25 mouse cellular contexts compared by ENCODE assay signal in genomic region chr10:75878836-75879235, GRCm38 (mm10). TPM values are rescaled to one million over a fixed set of nuclear protein-coding genes. Genes with fewer than 3 reads are reported as not detected.
DNase-seq lines count a peak whose midpoint lies in the region; ATAC-seq and TF ChIP-seq lines count a peak whose summit lies in the region.
"Had no signal": no experiment of that assay in that cellular context is flagged by ENCODE, and none has a peak within 500 bp of the region (broad histone marks: within the 10 kb centered on the region; RNA-seq: fewer than 3 reads in every experiment).

No protein-coding gene starts in this region.

- H3K4me2 ChIP-seq in kidney, embryonic 14.5 days (replicated peaks; ENCODE audit: low read depth, low read length) = no peak overlapping the region
- H3K4me2 ChIP-seq: embryonic facial prominence, embryonic 12.5 days; forebrain, embryonic 12.5 days; heart, embryonic 11.5 days; heart, embryonic 15.5 days; hindbrain, embryonic 13.5 days had no signal

- H3K36me3 ChIP-seq in kidney, adult 2 months (ENCODE audit: control insufficient read depth, insufficient read depth, low read length) = no peaks in the 10 kb centered on the region
- H3K36me3 ChIP-seq in kidney, embryonic 14.5 days (ENCODE audit: control insufficient read depth, insufficient read depth, low read length) = no peaks in the 10 kb centered on the region
- H3K36me3 ChIP-seq: embryonic facial prominence, embryonic 12.5 days; forebrain, embryonic 12.5 days; G1E; heart, embryonic 15.5 days; hindbrain, embryonic 13.5 days had no signal

- peak; percentile 87 for DNase-seq in kidney, adult 2 months
- peak; percentile 30 for DNase-seq in lung, postnatal 36 days
- DNase-seq in lung, postnatal 25 days (ENCODE audit: low spot score) = no peak
- peak; percentile 82 for DNase-seq in kidney, adult 9 months
- peak; percentile 84 to 87 for DNase-seq in kidney, postnatal 36 days
- DNase-seq in left cerebral cortex, postnatal 4 days = no peak
- no peak for DNase-seq in layer of hippocampus, postnatal 10 days (ENCODE audit: low spot score in 2 of 2)
- DNase-seq: adrenal gland, postnatal 36 days; cerebellum, adult 11 months; cerebellum, adult 8-10 months; cerebellum, postnatal 14 days; embryo, embryonic 11 days; gastrocnemius, postnatal 10 days; heart, adult 2 months; heart, postnatal 14 days had no signal

- H3K4me3 ChIP-seq in kidney, adult 2 months (ENCODE audit: insufficient read depth, low read depth, low read length) = no peak overlapping the region
- H3K4me3 ChIP-seq in kidney, embryonic 14.5 days (ENCODE audit: low read length) = no peak overlapping the region
- H3K4me3 ChIP-seq: embryonic facial prominence, embryonic 12.5 days; forebrain, embryonic 12.5 days; heart, adult 2 months; heart, embryonic 15.5 days; hindbrain, embryonic 13.5 days had no signal

- no peak for ATAC-seq in kidney, embryonic 14.5 days (ENCODE audit: low FRiP score, low TSS enrichment)
- ATAC-seq: activated CD4-positive, CD25-positive, alpha-beta regulatory T cell, adult 4 months; forebrain, embryonic 16.5 days had no signal

- TF ChIP-seq CTCF in kidney, adult 2 months (conservative IDR thresholded peaks at IDR 0.05; ENCODE audit: insufficient read depth, insufficient read length, low read depth, low read length) = no peak

- peaks cover 14% of the 10 kb centered on the region for H3K4me1 ChIP-seq in kidney, adult 2 months (ENCODE audit: control insufficient read depth, insufficient read depth, low read length)
- H3K4me1 ChIP-seq in kidney, embryonic 14.5 days (ENCODE audit: control insufficient read depth, insufficient read depth, low read length) = peaks cover 5% of the 10 kb centered on the region; the same call in 1 of the 2 replicates

- H3K9ac ChIP-seq in kidney, embryonic 14.5 days (ENCODE audit: low read depth, low read length) = no peak overlapping the region
- H3K9ac ChIP-seq: embryonic facial prominence, embryonic 12.5 days; forebrain, embryonic 12.5 days; heart, embryonic 15.5 days; hindbrain, embryonic 13.5 days had no signal

- WGBS in kidney, adult 2 months = 68% methylated on average over 3 of the region's 3 CpGs
- 86% methylated on average over 3 of the region's 3 CpGs for WGBS in kidney, embryonic 14.5 days

- intact Hi-C loops in left cerebral cortex, postnatal 4 days (cut with DNase I) = no loop called here

- no peak overlapping the region for H3K27ac ChIP-seq in kidney, adult 2 months (ENCODE audit: insufficient read depth, low read depth, low read length)
- H3K27ac ChIP-seq in kidney, embryonic 14.5 days (ENCODE audit: low read depth, low read length) = no peak overlapping the region
- H3K27ac ChIP-seq: embryonic facial prominence, embryonic 12.5 days; forebrain, embryonic 12.5 days; heart, adult 2 months; heart, embryonic 15.5 days; hindbrain, embryonic 13.5 days had no signal

- no peaks in the 10 kb centered on the region for H3K27me3 ChIP-seq in kidney, adult 2 months (replicated peaks; ENCODE audit: control insufficient read depth, insufficient read depth, low read length)
- H3K27me3 ChIP-seq in kidney, embryonic 14.5 days (ENCODE audit: control insufficient read depth, insufficient read depth, low read length) = no peaks in the 10 kb centered on the region
- H3K27me3 ChIP-seq: embryonic facial prominence, embryonic 12.5 days; forebrain, embryonic 12.5 days; heart, embryonic 15.5 days; hindbrain, embryonic 13.5 days had no signal

- no peaks in the 10 kb centered on the region for H3K9me3 ChIP-seq in kidney, embryonic 14.5 days (ENCODE audit: control insufficient read depth, low read length)
- H3K9me3 ChIP-seq: embryonic facial prominence, embryonic 12.5 days; forebrain, embryonic 12.5 days; G1E; heart, embryonic 15.5 days; hindbrain, embryonic 13.5 days had no signal

- no peak for TF ChIP-seq POLR2A in kidney, adult 2 months (IDR thresholded peaks at IDR 0.05; ENCODE audit: low read depth, low read length)

RNA-seq across cellular contexts. Expression of gene Derl3, which starts 14.4 kb away (rescaled TPM):
- 5.0 and 6.4 TPM in 2 replicates for polyA plus RNA-seq in kidney, adult 2 months (2012; rRNA removed)
- 3.2 and 4.1 TPM in 2 replicates for polyA plus RNA-seq in kidney, embryonic 14.5 days (2014; fragmentation: Nextera tagmentation; extraction: Ambion mirVana)
- 1 to 10 TPM; 2.1 to 2.7 TPM for total RNA-seq in left cerebral cortex, postnatal 4 days (2021)
- 1 to 10 TPM in 1 of 2 experiments, not detected in 1; 1.7 TPM for total RNA-seq in layer of hippocampus, postnatal 10 days (2021)
- total RNA-seq: common myeloid progenitor, adult 5-6 weeks had no signal
- polyA plus RNA-seq: G1E had no signal

RNA-seq across cellular contexts. Expression of gene Mif, which starts 18.8 kb away (rescaled TPM):
- 3,280 and 4,796 TPM in 2 replicates for polyA plus RNA-seq in kidney, adult 2 months (2012; rRNA removed)
- 2,350 and 2,543 TPM in 2 replicates for polyA plus RNA-seq in kidney, embryonic 14.5 days (2014; fragmentation: Nextera tagmentation; extraction: Ambion mirVana)
- 100 to 1,000 TPM; 844 to 864 TPM for total RNA-seq in left cerebral cortex, postnatal 4 days (2021)
- 100 to 1,000 TPM; 674 to 738 TPM for total RNA-seq in layer of hippocampus, postnatal 10 days (2021)

RNA-seq across cellular contexts. Expression of gene Gstt2, which starts 41.6 kb away (rescaled TPM):
- 1,054 and 1,473 TPM in 2 replicates for polyA plus RNA-seq in kidney, adult 2 months (2012; rRNA removed)
- 28.2 and 29.1 TPM in 2 replicates for polyA plus RNA-seq in kidney, embryonic 14.5 days (2014; fragmentation: Nextera tagmentation; extraction: Ambion mirVana)
- total RNA-seq in left cerebral cortex, postnatal 4 days (2021) = 1 to 10 TPM; 3.6 to 4.3 TPM
- 1 to 10 TPM; 5.0 to 6.1 TPM for total RNA-seq in layer of hippocampus, postnatal 10 days (2021)

RNA-seq across cellular contexts. Expression of gene Smarcb1, which starts 42.6 kb away (rescaled TPM):
- 34.6 and 37.7 TPM in 2 replicates for polyA plus RNA-seq in kidney, adult 2 months (2012; rRNA removed)
- polyA plus RNA-seq in kidney, embryonic 14.5 days (2014; fragmentation: Nextera tagmentation; extraction: Ambion mirVana) = 176 and 238 TPM in 2 replicates
- total RNA-seq in left cerebral cortex, postnatal 4 days (2021) = 100 to 1,000 TPM; 138 to 139 TPM
- 10 to 100 TPM; 99.2 to 99.3 TPM for total RNA-seq in layer of hippocampus, postnatal 10 days (2021)

RNA-seq across cellular contexts. Expression of gene Chchd10, which starts 54.1 kb away (rescaled TPM):
- polyA plus RNA-seq in kidney, adult 2 months (2012; rRNA removed) = 1,587 and 1,621 TPM in 2 replicates
- polyA plus RNA-seq in kidney, embryonic 14.5 days (2014; fragmentation: Nextera tagmentation; extraction: Ambion mirVana) = 94.4 and 99.4 TPM in 2 replicates
- total RNA-seq in left cerebral cortex, postnatal 4 days (2021) = 10 to 100 TPM; 39.2 to 59.6 TPM
- total RNA-seq in layer of hippocampus, postnatal 10 days (2021) = 100 to 1,000 TPM; 185 to 218 TPM

Comparison
In these comparisons a context has a peak if more than half of its experiments do, and no peak if none do; other contexts are left out.
1. DNase-seq: peak in kidney, adult 2 months (single experiment), lung, postnatal 36 days (single experiment), kidney, adult 9 months (single experiment) and kidney, postnatal 36 days (2 of 2); none in lung, postnatal 25 days (single experiment), left cerebral cortex, postnatal 4 days (single experiment) and layer of hippocampus, postnatal 10 days (0 of 2).